Mouse (Mus musculus): ENCODE data around the gene Slirp.
"Not testable (repeated sequence)": the region's sequence is repeated elsewhere in the genome, so short reads cannot be mapped to it uniquely, and the experiment has no call there.

Slirp gene

GRCm38 (mm10) chr12:87428295-87428694 is 15.4 kb upstream of the Slirp start:
- no peak for DNase-seq (ENCODE audit: low read depth in 1 of 2, low spot score in 2 of 2)

- no peak for DNase-seq (ENCODE audit: low read depth in 1 of 2, low spot score in 2 of 2)
These were observed 14.8 kb upstream of the Slirp start for GRCm38 (mm10) chr12:87428885-87429284.

- DNase-seq (ENCODE audit: low read depth in 1 of 2, low spot score in 2 of 2), result no peak
These were observed 1.2 kb upstream of the Slirp start for GRCm38 (mm10) chr12:87442177-87443114.

GRCm38 (mm10) chr12:87443115-87443699 is 489 bp upstream of the Slirp start:
- DNase-seq (ENCODE audit: low read depth in 1 of 2, low spot score in 2 of 2), result no peak

GRCm38 (mm10) chr12:87444211-87444610 is 515 bp downstream of the Slirp start:
- DNase-seq (ENCODE audit: low read depth in 1 of 2, low spot score in 2 of 2), result no peak

- no peak for DNase-seq (ENCODE audit: low read depth in 1 of 2, low spot score in 2 of 2)
These were observed 5.8 kb downstream of the Slirp start for GRCm38 (mm10) chr12:87449456-87449855.

- no peak for DNase-seq (ENCODE audit: low read depth in 1 of 2, low spot score in 2 of 2)
These were observed 21.1 kb downstream of the Slirp start for GRCm38 (mm10) chr12:87464678-87465297.

GRCm38 (mm10) chr12:87470263-87471136 is 26.8 kb downstream of the Slirp start:
- DNase-seq (ENCODE audit: low read depth in 1 of 2, low spot score in 2 of 2), result no peak

GRCm38 (mm10) chr12:87471421-87471963 is 27.8 kb downstream of the Slirp start:
- DNase-seq (ENCODE audit: low read depth in 1 of 2, low spot score in 2 of 2), result no peak

- DNase-seq (ENCODE audit: low read depth in 1 of 2, low spot score in 2 of 2), result peak; percentile 79 to 85
These were observed 28.5 kb downstream of the Slirp start, which contains the start of gene Snw1 for GRCm38 (mm10) chr12:87471964-87472786. TSS of gene Snw1 (minus strand) at chr12:87472274.

GRCm38 (mm10) chr12:87474756-87475155 is 31.1 kb downstream of the Slirp start:
- no peak for DNase-seq (ENCODE audit: low read depth in 1 of 2, low spot score in 2 of 2)

- DNase-seq (ENCODE audit: low read depth in 1 of 2, low spot score in 2 of 2), result not testable (repeated sequence)
These were observed 38.8 kb downstream of the Slirp start for GRCm38 (mm10) chr12:87482482-87482881.

- not testable (repeated sequence) for DNase-seq (ENCODE audit: low read depth in 1 of 2, low spot score in 2 of 2)
These were observed 45.0 kb downstream of the Slirp start for GRCm38 (mm10) chr12:87488683-87489082.

GRCm38 (mm10) chr12:87494421-87494820 is 50.7 kb downstream of the Slirp start, which contains the start of gene Gm5788:
TSS of gene Gm5788 (plus strand) at chr12:87494721.
- not testable (repeated sequence) for DNase-seq (ENCODE audit: low read depth in 1 of 2, low spot score in 2 of 2)

Data from monocyte, adult 2 months (primary cell).